Mouse (Mus musculus) spleen, adult 2 months (tissue): ENCODE measurements around the gene Blcap.

Source experiments
- CTCF ChIP-seq: fragments of 200-500 bp; IDR thresholded peaks from 2 replicates; pipeline ENCODE4 v1.5.1; 2011; ENCODE audit warnings: mild to moderate bottlenecking, inconsistent platforms; ENCODE audit not compliant: insufficient read depth, insufficient read length, insufficient replicate concordance; ENCODE audit errors: extremely low read depth
- POLR2A ChIP-seq: fragments of 200-500 bp; IDR thresholded peaks from 2 replicates; pipeline ENCODE4 v1.6.1; 2011; ENCODE audit warnings: low read depth, low read length, inconsistent platforms

DNA sequence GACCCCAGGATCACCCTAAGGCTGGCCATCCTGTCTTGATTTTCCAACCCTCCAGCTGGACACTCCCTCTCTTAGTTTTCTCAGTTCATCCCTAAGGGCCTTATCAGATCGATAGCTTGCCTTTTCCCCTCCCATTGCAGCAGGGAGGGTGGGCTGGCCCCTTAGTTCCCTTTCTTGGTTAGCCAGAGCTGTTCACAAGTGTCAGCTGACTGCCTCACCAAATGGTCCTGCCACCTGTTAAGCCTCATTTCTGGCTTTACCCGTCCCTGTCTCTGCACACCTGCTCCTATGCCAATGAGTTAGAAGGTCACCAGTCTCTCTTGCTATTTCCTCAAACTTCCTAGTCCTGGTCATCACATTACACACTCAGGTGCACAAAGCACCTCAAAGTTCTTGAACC, 8.0 kb downstream of the Blcap start:
- TF ChIP-seq CTCF (no peak), POLR2A (no peak)
